In genomic region chr11:120184371-120185315, GRCm38 (mm10) we compare ENCODE assay signal across 8 mouse cellular contexts. TPM values are rescaled to one million over a fixed set of nuclear protein-coding genes. Genes with fewer than 3 reads are reported as not detected.
A peak's percentile ranks its signal among the peaks of the same experiment; 100 is the strongest.
DNase-seq lines count a peak whose midpoint lies in the region; ATAC-seq and TF ChIP-seq lines count a peak whose summit lies in the region.

No protein-coding gene starts in this region.

- no peaks in the 10 kb centered on the region for H3K9me3 ChIP-seq in embryonic facial prominence, embryonic 13.5 days
- no peaks in the 10 kb centered on the region for H3K9me3 ChIP-seq in hindbrain, embryonic 11.5 days (ENCODE audit: control insufficient read depth, low read length)
- no peaks in the 10 kb centered on the region for H3K9me3 ChIP-seq in limb, embryonic 14.5 days (ENCODE audit: control insufficient read depth, low read length)

- H3K27ac ChIP-seq in embryonic facial prominence, embryonic 13.5 days = peak overlapping the region; percentile 97
- H3K27ac ChIP-seq in hindbrain, embryonic 11.5 days (ENCODE audit: low read depth, low read length) = peak overlapping the region; percentile 99
- H3K27ac ChIP-seq in limb, embryonic 14.5 days (replicated peaks; ENCODE audit: low read depth, low read length) = peak overlapping the region; percentile 79

- peaks cover 52% of the 10 kb centered on the region for H3K4me1 ChIP-seq in embryonic facial prominence, embryonic 13.5 days
- H3K4me1 ChIP-seq in hindbrain, embryonic 11.5 days (replicated peaks; ENCODE audit: control insufficient read depth, insufficient read depth, low read length) = peaks cover 36% of the 10 kb centered on the region
- peaks cover 31% of the 10 kb centered on the region for H3K4me1 ChIP-seq in limb, embryonic 14.5 days (ENCODE audit: control insufficient read depth, insufficient read depth, low read length)

- H3K4me3 ChIP-seq in embryonic facial prominence, embryonic 13.5 days = peak overlapping the region; percentile 86
- peak overlapping the region; percentile 90 for H3K4me3 ChIP-seq in hindbrain, embryonic 11.5 days (ENCODE audit: low read depth, low read length)
- H3K4me3 ChIP-seq in limb, embryonic 14.5 days (replicated peaks; ENCODE audit: low read length) = peak overlapping the region; percentile 66

- DNase-seq in left cerebral cortex, postnatal 4 days = peak; percentile 42
- no peak for DNase-seq in left cerebral cortex, postnatal 14 days (ENCODE audit: low spot score in 2 of 2)
- peak; percentile 68 for DNase-seq in hindbrain, embryonic 11.5 days (ENCODE audit: low spot score)
- DNase-seq in limb, embryonic 14.5 days (ENCODE audit: low spot score) = peak; percentile 65
- DNase-seq in neural tube, embryonic 10.5 days (ENCODE audit: extremely low spot score, low spot score) = peak; percentile 70
- DNase-seq in frontal cortex, adult 2 months (ENCODE audit: extremely low spot score in 1 of 2, low spot score in 1 of 2) = no peak
- DNase-seq in thymus, postnatal 25 days = no peak

- no peak for ATAC-seq in embryonic facial prominence, embryonic 13.5 days (ENCODE audit: insufficient number of reproducible peaks, insufficient read depth, low FRiP score, low TSS enrichment, low read depth)
- ATAC-seq in hindbrain, embryonic 11.5 days (ENCODE audit: low FRiP score) = peak; percentile 28; the same call in 1 of the 2 replicates
- 0 out of 2 replicates have a peak, but pooled peaks have one; percentile 18 for ATAC-seq in limb, embryonic 14.5 days (ENCODE audit: low FRiP score, low read depth)

- H3K27me3 ChIP-seq in embryonic facial prominence, embryonic 13.5 days = no peaks in the 10 kb centered on the region
- H3K27me3 ChIP-seq in hindbrain, embryonic 11.5 days (ENCODE audit: control insufficient read depth, insufficient read depth, low read length) = no peaks in the 10 kb centered on the region
- no peaks in the 10 kb centered on the region for H3K27me3 ChIP-seq in limb, embryonic 14.5 days (ENCODE audit: control insufficient read depth, insufficient read depth, low read length)

- intact Hi-C loops in left cerebral cortex, postnatal 4 days (cut with DNase I) = loop anchor here (5.0 kb wide), 1 partner anchor 123 kb away; no protein-coding TSS in a partner anchor
- intact Hi-C loops in left cerebral cortex, postnatal 14 days (cut with DNase I) = no loop called here

- H3K36me3 ChIP-seq in embryonic facial prominence, embryonic 13.5 days = peaks cover 5% of the 10 kb centered on the region; the same call in 1 of the 2 replicates
- H3K36me3 ChIP-seq in hindbrain, embryonic 11.5 days (ENCODE audit: control insufficient read depth, insufficient read depth, low read length) = no peaks in the 10 kb centered on the region
- peaks cover 23% of the 10 kb centered on the region for H3K36me3 ChIP-seq in limb, embryonic 14.5 days (ENCODE audit: control insufficient read depth, insufficient read depth, low read length)

- TF ChIP-seq POLR2A in limb, embryonic 14.5 days (IDR thresholded peaks at IDR 0.05; ENCODE audit: borderline replicate concordance, extremely low read depth, insufficient read depth, insufficient read length) = no peak

- peak overlapping the region; percentile 98 for H3K9ac ChIP-seq in embryonic facial prominence, embryonic 13.5 days
- peak overlapping the region; percentile 100 for H3K9ac ChIP-seq in hindbrain, embryonic 11.5 days (ENCODE audit: low read depth, low read length)
- peak overlapping the region; percentile 95 for H3K9ac ChIP-seq in limb, embryonic 14.5 days (ENCODE audit: low read depth, low read length, severe bottlenecking)

- 8% methylated on average over 16 of the region's 16 CpGs for WGBS in embryonic facial prominence, embryonic 13.5 days
- WGBS in hindbrain, embryonic 11.5 days = under 1% methylated on average over 16 of the region's 16 CpGs
- WGBS in limb, embryonic 14.5 days = 10% methylated on average over 15 of the region's 16 CpGs

- H3K4me2 ChIP-seq in embryonic facial prominence, embryonic 13.5 days = peak overlapping the region; percentile 96
- H3K4me2 ChIP-seq in hindbrain, embryonic 11.5 days (replicated peaks; ENCODE audit: low read depth, low read length) = peak overlapping the region; percentile 100
- peak overlapping the region; percentile 95 for H3K4me2 ChIP-seq in limb, embryonic 14.5 days (replicated peaks; ENCODE audit: low read depth, low read length, severe bottlenecking)

RNA-seq across cellular contexts. Expression of gene Slc38a10, which starts 33.5 kb away (rescaled TPM):
- total RNA-seq in left cerebral cortex, postnatal 4 days (2021) = 100 to 1,000 TPM; 113 to 119 TPM
- 10 to 100 TPM; 94.9 to 95.2 TPM for total RNA-seq in left cerebral cortex, postnatal 14 days (2021)
- polyA plus RNA-seq in embryonic facial prominence, embryonic 13.5 days (2015; fragmentation: Nextera tagmentation; extraction: Ambion mirVana) = 92.9 and 94.5 TPM in 2 replicates
- polyA plus RNA-seq in hindbrain, embryonic 11.5 days (2014; fragmentation: Nextera tagmentation; extraction: Ambion mirVana) = 58.6 and 64.7 TPM in 2 replicates
- polyA plus RNA-seq in limb, embryonic 14.5 days (2012; rRNA removed) = 92.3 and 134 TPM in 2 replicates
- 71.9 and 76.1 TPM in 2 replicates for polyA plus RNA-seq in limb, embryonic 14.5 days (2014; fragmentation: Nextera tagmentation; extraction: Ambion mirVana)
- polyA plus RNA-seq in frontal cortex, adult 2 months (2012; rRNA removed) = 62.5 and 62.6 TPM in 2 replicates

RNA-seq across cellular contexts. Expression of gene Bahcc1, which starts 48.1 kb away (rescaled TPM):
- 10 to 100 TPM; 36.5 to 39.5 TPM for total RNA-seq in left cerebral cortex, postnatal 4 days (2021)
- 10 to 100 TPM; 16.4 to 17.6 TPM for total RNA-seq in left cerebral cortex, postnatal 14 days (2021)
- 13.1 and 13.9 TPM in 2 replicates for polyA plus RNA-seq in embryonic facial prominence, embryonic 13.5 days (2015; fragmentation: Nextera tagmentation; extraction: Ambion mirVana)
- polyA plus RNA-seq in hindbrain, embryonic 11.5 days (2014; fragmentation: Nextera tagmentation; extraction: Ambion mirVana) = 18.1 and 23.1 TPM in 2 replicates
- polyA plus RNA-seq in limb, embryonic 14.5 days (2012; rRNA removed) = 22.9 and 28.3 TPM in 2 replicates
- 14.0 and 14.9 TPM in 2 replicates for polyA plus RNA-seq in limb, embryonic 14.5 days (2014; fragmentation: Nextera tagmentation; extraction: Ambion mirVana)
- polyA plus RNA-seq in frontal cortex, adult 2 months (2012; rRNA removed) = 16.9 and 17.2 TPM in 2 replicates

Comparison
In these comparisons a context has a peak if more than half of its experiments do, and no peak if none do; other contexts are left out.
1. DNase-seq: peak in left cerebral cortex, postnatal 4 days (single experiment), hindbrain, embryonic 11.5 days (single experiment), limb, embryonic 14.5 days (single experiment) and neural tube, embryonic 10.5 days (single experiment); none in left cerebral cortex, postnatal 14 days (0 of 2), frontal cortex, adult 2 months (0 of 2) and thymus, postnatal 25 days (single experiment).
2. Peak in every context shown above with its lines, with median percentiles within 50 percentile points of each other: H3K27ac ChIP-seq, H3K4me2 ChIP-seq, H3K4me3 ChIP-seq and H3K9ac ChIP-seq.